Mouse (Mus musculus) limb, embryonic 14.5 days (tissue): Measurements from ENCODE around the gene AU018091. TPM values are rescaled to one million over a fixed set of nuclear protein-coding genes. Genes with fewer than 3 reads are reported as not detected.

Source experiments
- ATAC-seq: fragments of 200-750 bp; cut with Nextera tagmentation; 2 replicates; pipeline ENCODE4 v1.8.0; 2017; ENCODE audit warnings: low read depth, moderate number of reproducible peaks, moderate TSS enrichment; ENCODE audit not compliant: low FRiP score
- DNase-seq: peaks from one replicate; pipeline ENCODE4 v3.0.0-alpha.2; 2015; ENCODE audit warnings: low spot score
- H3K27ac ChIP-seq: fragments of 300-500 bp; sonication (generic); replicated peaks from 2 replicates; pipeline ENCODE4 v1.5.1; 2014; ENCODE audit warnings: low read depth, mild to moderate bottlenecking, low read length, moderate library complexity, mixed read lengths
- H3K27me3 ChIP-seq: fragments of 300-500 bp; sonication (generic); 2 replicates; pipeline ENCODE4 v1.6.1; 2014; ENCODE audit warnings: low read length, mixed read lengths; ENCODE audit not compliant: control insufficient read depth, insufficient read depth
- H3K36me3 ChIP-seq: fragments of 300-500 bp; sonication (generic); 2 replicates; pipeline ENCODE4 v1.6.1; 2014; ENCODE audit warnings: mild to moderate bottlenecking, low read length, moderate library complexity, mixed read lengths; ENCODE audit not compliant: control insufficient read depth, insufficient read depth
- H3K4me1 ChIP-seq: fragments of 300-500 bp; sonication (generic); 2 replicates; pipeline ENCODE4 v1.6.1; 2014; ENCODE audit warnings: antibody characterized with exemption, low read length, mixed read lengths; ENCODE audit not compliant: control insufficient read depth, insufficient read depth
- H3K4me2 ChIP-seq: fragments of 300-500 bp; sonication (generic); replicated peaks from 2 replicates; pipeline ENCODE4 v1.6.1; 2014; ENCODE audit warnings: low read depth, mild to moderate bottlenecking, low read length, moderate library complexity; ENCODE audit not compliant: severe bottlenecking
- H3K4me3 ChIP-seq: fragments of 300-500 bp; sonication (generic); replicated peaks from 2 replicates; pipeline ENCODE4 v1.5.1; 2014; ENCODE audit warnings: low read length
- H3K9ac ChIP-seq: fragments of 300-500 bp; sonication (generic); 2 replicates; pipeline ENCODE4 v1.6.1; 2014; ENCODE audit warnings: mild to moderate bottlenecking, low read depth, low read length, moderate library complexity; ENCODE audit not compliant: severe bottlenecking
- H3K9me3 ChIP-seq: fragments of 300-500 bp; sonication (generic); 2 replicates; pipeline ENCODE4 v1.6.1; 2016; ENCODE audit warnings: low read length; ENCODE audit not compliant: control insufficient read depth
- POLR2A ChIP-seq: fragments of 200-500 bp; IDR thresholded peaks from 2 replicates; pipeline ENCODE4 v1.8.0; 2012; ENCODE audit warnings: inconsistent platforms, mild to moderate bottlenecking, moderate library complexity, borderline replicate concordance; ENCODE audit not compliant: insufficient read depth, insufficient read length; ENCODE audit errors: extremely low read depth
- WGBS: fragments of 180-500 bp; shearing (Covaris S2); extraction: QIAGEN DNeasy Blood & Tissue Kit; methylation state at CpG from one replicate; pipeline ENCODE4 v1.1.7; 2014; 5-methylcytosine and 5-hydroxymethylcytosine counted together
- polyA plus RNA-seq, 2 experiments: library from polyadenylated mRNA; depleted of rRNA in 1 of 2; stranded (reverse) in 1 of 2; unstranded in 1 of 2; fragments of >200 nt; fragmentation: Nextera tagmentation in 1 of 2; extraction: Ambion mirVana in 1 of 2; gene quantifications; 2 replicates each; pipeline versions ENCODE4 v1.2.1 to v1.2.3; 2012 to 2014

AU018091 gene
- polyA plus RNA-seq, 2 experiments = 0.23 to 0.28 TPM

GRCm38 (mm10) chr7:3212002-3212790, 43.2 kb upstream of the AU018091 start:
- no peaks in the 10 kb centered on the region for H3K27me3 ChIP-seq
- H3K9ac ChIP-seq = no peak overlapping the region
- H3K27ac ChIP-seq = no peak overlapping the region
- no peaks in the 10 kb centered on the region for H3K4me1 ChIP-seq
- no peak overlapping the region for H3K4me2 ChIP-seq
- no peak for ATAC-seq
- WGBS = 71% methylated on average over 12 of the region's 12 CpGs
- H3K9me3 ChIP-seq = no peaks in the 10 kb centered on the region
- TF ChIP-seq POLR2A = no peak
- no peak overlapping the region for H3K4me3 ChIP-seq
- no peaks in the 10 kb centered on the region for H3K36me3 ChIP-seq
- DNase-seq = no peak

GRCm38 (mm10) chr7:3211518-3211917, 42.5 kb upstream of the AU018091 start:
- Histone ChIP-seq H3K4me3 (no peak overlapping the region), H3K4me1 (no peaks in the 10 kb centered on the region), H3K27me3 (no peaks in the 10 kb centered on the region), H3K36me3 (no peaks in the 10 kb centered on the region), H3K9me3 (no peaks in the 10 kb centered on the region), H3K9ac (no peak overlapping the region), H3K27ac (no peak overlapping the region), H3K4me2 (no peak overlapping the region)
- DNase-seq = no peak
- ATAC-seq = no peak
- no peak for TF ChIP-seq POLR2A
- WGBS = 79% methylated on average over 8 of the region's 8 CpGs

DNA sequence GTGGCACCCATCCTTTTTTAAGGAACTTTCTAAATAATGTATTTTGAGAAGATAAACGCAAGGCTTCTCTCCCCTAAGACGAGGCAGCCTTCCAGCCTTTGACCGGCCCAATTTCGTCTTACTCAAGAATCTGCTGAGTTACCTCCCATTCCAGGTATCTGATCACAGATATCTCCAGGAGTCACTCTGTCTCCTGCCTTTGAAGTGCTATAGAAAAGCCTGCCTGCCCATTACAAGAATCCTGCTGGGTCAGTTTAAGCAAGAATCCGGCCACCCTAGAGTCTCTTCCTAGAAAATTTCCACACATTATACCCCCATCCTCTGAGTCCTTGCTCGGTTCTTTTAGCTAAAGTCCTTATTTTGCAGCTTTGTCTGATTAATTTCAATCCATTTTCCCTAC, 41.6 kb upstream of the AU018091 start:
- Histone ChIP-seq H3K27ac (no peak overlapping the region), H3K4me2 (no peak overlapping the region)
- DNase-seq = no peak

GRCm38 (mm10) chr7:3206520-3206919, 37.5 kb upstream of the AU018091 start:
- H3K9me3 ChIP-seq = no peaks in the 10 kb centered on the region
- no peaks in the 10 kb centered on the region for H3K36me3 ChIP-seq
- H3K9ac ChIP-seq = no peak overlapping the region
- H3K4me2 ChIP-seq = no peak overlapping the region
- H3K4me1 ChIP-seq = no peaks in the 10 kb centered on the region
- no peak overlapping the region for H3K4me3 ChIP-seq
- WGBS = 30% methylated on average over 4 of the region's 4 CpGs
- no peak for TF ChIP-seq POLR2A
- no peak for ATAC-seq
- no peaks in the 10 kb centered on the region for H3K27me3 ChIP-seq
- DNase-seq = no peak
- no peak overlapping the region for H3K27ac ChIP-seq

More for the DNA sequence above, 41.6 kb upstream of the AU018091 start:
- Histone ChIP-seq H3K27me3 (no peaks in the 10 kb centered on the region), H3K9ac (no peak overlapping the region), H3K4me3 (no peak overlapping the region), H3K9me3 (no peaks in the 10 kb centered on the region), H3K4me1 (no peaks in the 10 kb centered on the region), H3K36me3 (no peaks in the 10 kb centered on the region)
- no peak for TF ChIP-seq POLR2A
- WGBS = 49% methylated on average over 6 of the region's 6 CpGs
- no peak for ATAC-seq

DNA sequence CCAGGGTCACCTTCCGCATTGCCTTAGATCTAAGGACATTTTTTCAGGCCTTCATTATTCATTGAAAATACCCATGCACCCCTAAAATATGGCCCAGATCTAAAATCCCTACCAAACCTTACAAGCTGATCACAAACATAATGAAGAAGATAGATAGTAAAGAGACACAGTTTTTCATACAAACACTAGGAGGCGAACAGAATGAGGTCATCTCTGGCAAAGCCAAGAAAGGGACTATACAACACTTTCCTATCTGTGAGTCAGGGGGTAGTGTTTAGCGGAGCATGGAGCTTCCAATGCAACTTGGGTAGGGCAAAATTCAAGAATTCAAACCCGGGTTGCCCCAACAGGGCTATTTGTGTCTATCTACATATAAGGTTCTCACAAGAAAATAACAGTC, 35.6 kb upstream of the AU018091 start:
- DNase-seq = no peak
- TF ChIP-seq POLR2A = no peak
- Histone ChIP-seq H3K36me3 (no peaks in the 10 kb centered on the region), H3K4me1 (no peaks in the 10 kb centered on the region), H3K4me3 (no peak overlapping the region), H3K4me2 (no peak overlapping the region), H3K27ac (no peak overlapping the region), H3K9me3 (no peaks in the 10 kb centered on the region), H3K9ac (no peak overlapping the region), H3K27me3 (no peaks in the 10 kb centered on the region)
- 83% methylated on average over 4 of the region's 4 CpGs for WGBS
- no peak for ATAC-seq
